Mouse (Mus musculus) kidney, embryonic 16.5 days (tissue): ENCODE measurements around the gene Cdc5l. TPM values are rescaled to one million over a fixed set of nuclear protein-coding genes. Genes with fewer than 3 reads are reported as not detected.
"Not testable (repeated sequence)": the region's sequence is repeated elsewhere in the genome, so short reads cannot be mapped to it uniquely, and the experiment has no call there.

Experiments
- ATAC-seq: fragments of 200-750 bp; cut with Nextera tagmentation; 2 replicates; pipeline ENCODE4 v1.8.0; 2017; ENCODE audit warnings: moderate TSS enrichment; ENCODE audit not compliant: low FRiP score, low TSS enrichment
- H3K27ac ChIP-seq: fragments of 300-500 bp; sonication (generic); 2 replicates; pipeline ENCODE4 v1.5.1; 2014; ENCODE audit warnings: low read length
- H3K27me3 ChIP-seq: fragments of 300-500 bp; sonication (generic); 2 replicates; pipeline ENCODE4 v1.6.1; 2014; ENCODE audit warnings: low read length, control low read depth, mixed read lengths; ENCODE audit not compliant: insufficient read depth
- H3K36me3 ChIP-seq: fragments of 300-500 bp; sonication (generic); 2 replicates; pipeline ENCODE4 v1.6.1; 2014; ENCODE audit warnings: low read length, control low read depth, mixed read lengths; ENCODE audit not compliant: insufficient read depth
- H3K4me1 ChIP-seq: fragments of 300-500 bp; sonication (generic); 2 replicates; pipeline ENCODE4 v1.6.1; 2014; ENCODE audit warnings: low read length, control low read depth, mixed read lengths; ENCODE audit not compliant: insufficient read depth
- H3K4me2 ChIP-seq: fragments of 300-500 bp; sonication (generic); replicated peaks from 2 replicates; pipeline ENCODE4 v1.6.1; 2014; ENCODE audit warnings: low read depth, low read length
- H3K4me3 ChIP-seq: fragments of 300-500 bp; sonication (generic); 2 replicates; pipeline ENCODE4 v1.5.1; 2014; ENCODE audit warnings: mild to moderate bottlenecking, low read length
- H3K9ac ChIP-seq: fragments of 300-500 bp; sonication (generic); replicated peaks from 2 replicates; pipeline ENCODE4 v1.6.1; 2014; ENCODE audit warnings: low read length
- H3K9me3 ChIP-seq: fragments of 300-500 bp; sonication (generic); 2 replicates; pipeline ENCODE4 v1.6.1; 2016; ENCODE audit warnings: low read length, control low read depth
- WGBS: fragments of 180-500 bp; shearing (Covaris S2); extraction: QIAGEN DNeasy Blood & Tissue Kit; methylation state at CpG from one replicate; pipeline ENCODE4 v1.1.7; 2014; 5-methylcytosine and 5-hydroxymethylcytosine counted together
- polyA plus RNA-seq: library from polyadenylated mRNA; unstranded; fragments of >200 nt; fragmentation: Nextera tagmentation; extraction: Ambion mirVana; gene quantifications from 2 replicates; pipeline ENCODE4 v1.2.1, GENCODE M21; 2015

Gene Cdc5l
- polyA plus RNA-seq, 1 experiment from 2014 or later: 57.6 TPM

GRCm38 (mm10) chr17:45464255-45464654 lies 30.7 kb upstream of the Cdc5l start:
- WGBS: 84% methylated on average over 9 of the region's 9 CpGs
- H3K27ac ChIP-seq: no peak overlapping the region
- H3K27me3 ChIP-seq: no peaks in the 10 kb centered on the region
- H3K4me1 ChIP-seq: no peaks in the 10 kb centered on the region
- H3K36me3 ChIP-seq: no peaks in the 10 kb centered on the region
- H3K9me3 ChIP-seq: peaks cover 6% of the 10 kb centered on the region; the same call in 1 of the 2 replicates
- no peak overlapping the region for H3K4me2 ChIP-seq
- H3K4me3 ChIP-seq: no peak overlapping the region
- no peak for ATAC-seq
- no peak overlapping the region for H3K9ac ChIP-seq

- H3K4me1 ChIP-seq: no peaks in the 10 kb centered on the region
- no peak for ATAC-seq
- H3K9ac ChIP-seq: no peak overlapping the region
- no peak overlapping the region for H3K4me2 ChIP-seq
- H3K4me3 ChIP-seq: no peak overlapping the region
- no peaks in the 10 kb centered on the region for H3K27me3 ChIP-seq
- WGBS: 91% methylated on average over 4 of the region's 4 CpGs
- peaks cover 4% of the 10 kb centered on the region; the same call in 1 of the 2 replicates for H3K9me3 ChIP-seq
- no peak overlapping the region for H3K27ac ChIP-seq
- no peaks in the 10 kb centered on the region for H3K36me3 ChIP-seq
These were observed 29.0 kb upstream of the Cdc5l start for GRCm38 (mm10) chr17:45462506-45462905.

- Histone ChIP-seq H3K4me2 (no peak overlapping the region), H3K4me1 (no peaks in the 10 kb centered on the region), H3K9me3 (no peaks in the 10 kb centered on the region), H3K36me3 (no peaks in the 10 kb centered on the region), H3K4me3 (no peak overlapping the region), H3K27ac (no peak overlapping the region), H3K27me3 (no peaks in the 10 kb centered on the region), H3K9ac (no peak overlapping the region)
- ATAC-seq: no peak
- WGBS: 87% methylated on average over 8 of the region's 8 CpGs
These were observed 25.5 kb upstream of the Cdc5l start for GRCm38 (mm10) chr17:45459062-45459461.

GRCm38 (mm10) chr17:45458516-45458915 lies 25.0 kb upstream of the Cdc5l start:
- Histone ChIP-seq H3K27me3 (no peaks in the 10 kb centered on the region), H3K9ac (no peak overlapping the region), H3K4me3 (no peak overlapping the region), H3K4me1 (no peaks in the 10 kb centered on the region), H3K4me2 (no peak overlapping the region), H3K36me3 (no peaks in the 10 kb centered on the region), H3K27ac (no peak overlapping the region), H3K9me3 (no peaks in the 10 kb centered on the region)
- ATAC-seq: no peak
- 87% methylated on average over 4 of the region's 4 CpGs for WGBS

GRCm38 (mm10) chr17:45457487-45457886 lies 23.9 kb upstream of the Cdc5l start:
- 91% methylated on average over 5 of the region's 5 CpGs for WGBS

GRCm38 (mm10) chr17:45456260-45457152 lies 23.0 kb upstream of the Cdc5l start:
- H3K27ac ChIP-seq: no peak overlapping the region
- H3K36me3 ChIP-seq: no peaks in the 10 kb centered on the region
- no peak overlapping the region for H3K9ac ChIP-seq
- WGBS: 65% methylated on average over 13 of the region's 13 CpGs
- ATAC-seq: no peak
- H3K4me2 ChIP-seq: no peak overlapping the region
- H3K27me3 ChIP-seq: no peaks in the 10 kb centered on the region
- H3K9me3 ChIP-seq: no peaks in the 10 kb centered on the region
- no peak overlapping the region for H3K4me3 ChIP-seq
- no peaks in the 10 kb centered on the region for H3K4me1 ChIP-seq

More at GRCm38 (mm10) chr17:45457487-45457886, 23.9 kb upstream of the Cdc5l start:
- H3K9me3 ChIP-seq: no peaks in the 10 kb centered on the region
- H3K9ac ChIP-seq: no peak overlapping the region
- H3K27me3 ChIP-seq: no peaks in the 10 kb centered on the region
- no peaks in the 10 kb centered on the region for H3K36me3 ChIP-seq
- no peak overlapping the region for H3K27ac ChIP-seq
- ATAC-seq: no peak
- H3K4me1 ChIP-seq: no peaks in the 10 kb centered on the region
- H3K4me3 ChIP-seq: no peak overlapping the region
- no peak overlapping the region for H3K4me2 ChIP-seq

- H3K4me1 ChIP-seq, H3K9me3 ChIP-seq, H3K27ac ChIP-seq, H3K36me3 ChIP-seq, H3K4me2 ChIP-seq, H3K9ac ChIP-seq, ATAC-seq, H3K4me3 ChIP-seq, H3K27me3 ChIP-seq: not testable (repeated sequence)
- WGBS: 90% methylated on average over 8 of the region's 9 CpGs
These were observed 22.2 kb upstream of the Cdc5l start for GRCm38 (mm10) chr17:45455783-45456182.

- no peaks in the 10 kb centered on the region for H3K9me3 ChIP-seq
- no peak for ATAC-seq
- no peak overlapping the region for H3K4me2 ChIP-seq
- 93% methylated on average over 2 of the region's 2 CpGs for WGBS
- H3K4me3 ChIP-seq: no peak overlapping the region
- no peak overlapping the region for H3K9ac ChIP-seq
- H3K4me1 ChIP-seq: no peaks in the 10 kb centered on the region
- no peak overlapping the region for H3K27ac ChIP-seq
- no peaks in the 10 kb centered on the region for H3K27me3 ChIP-seq
- no peaks in the 10 kb centered on the region for H3K36me3 ChIP-seq
These were observed 21.3 kb upstream of the Cdc5l start for GRCm38 (mm10) chr17:45454794-45455193.

- no peaks in the 10 kb centered on the region for H3K4me1 ChIP-seq
- no peaks in the 10 kb centered on the region for H3K27me3 ChIP-seq
- ATAC-seq: no peak
- H3K4me3 ChIP-seq: no peak overlapping the region
- H3K9ac ChIP-seq: no peak overlapping the region
- 84% methylated on average over 1 of the region's 1 CpGs for WGBS
- H3K4me2 ChIP-seq: no peak overlapping the region
- H3K27ac ChIP-seq: no peak overlapping the region
- H3K36me3 ChIP-seq: no peaks in the 10 kb centered on the region
- no peaks in the 10 kb centered on the region for H3K9me3 ChIP-seq
These were observed 18.7 kb upstream of the Cdc5l start for GRCm38 (mm10) chr17:45452271-45452670.

- 88% methylated on average over 6 of the region's 6 CpGs for WGBS
- Histone ChIP-seq H3K27ac (no peak overlapping the region), H3K4me3 (no peak overlapping the region), H3K9me3 (no peaks in the 10 kb centered on the region), H3K9ac (no peak overlapping the region), H3K4me1 (no peaks in the 10 kb centered on the region), H3K36me3 (peaks cover 4% of the 10 kb centered on the region; the same call in 1 of the 2 replicates), H3K4me2 (no peak overlapping the region), H3K27me3 (no peaks in the 10 kb centered on the region)
- no peak for ATAC-seq
These were observed 16.6 kb upstream of the Cdc5l start for GRCm38 (mm10) chr17:45450153-45450552.
